Mouse (Mus musculus): ENCODE measurements around the gene Eif2ak4. TPM values are rescaled to one million over a fixed set of nuclear protein-coding genes. Genes with fewer than 3 reads are reported as not detected.

Gene Eif2ak4
- polyA plus RNA-seq, 1 experiment from 2014 or later = 14.8 TPM

DNA sequence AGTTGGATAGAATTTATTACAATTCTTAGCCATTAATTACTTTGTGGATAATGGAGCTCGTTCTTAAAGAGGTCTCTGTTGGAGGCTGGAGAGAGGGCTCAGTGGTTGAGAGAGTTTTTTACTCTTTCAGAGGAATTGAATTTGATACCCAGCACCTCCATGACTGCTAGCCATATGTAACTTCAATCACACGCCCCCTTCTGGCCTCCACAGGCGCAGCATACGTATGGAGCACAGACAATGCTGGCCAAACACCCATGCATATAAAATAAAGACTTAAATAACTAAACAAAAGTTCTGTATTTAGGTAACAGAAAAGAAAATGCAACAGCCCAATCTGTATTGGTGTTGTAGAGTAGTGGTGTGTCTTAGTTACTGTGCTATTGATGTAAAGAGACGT is 43.2 kb downstream of the Eif2ak4 start:
- no peaks in the 10 kb centered on the region for H3K4me1 ChIP-seq (replicated peaks)
- H3K27ac ChIP-seq = no peak overlapping the region
- H3K27me3 ChIP-seq = no peaks in the 10 kb centered on the region
- H3K4me2 ChIP-seq = no peak overlapping the region
- no peak overlapping the region for H3K9ac ChIP-seq (replicated peaks)
- WGBS = 68% methylated on average over 5 of the region's 5 CpGs
- ATAC-seq (ENCODE audit: insufficient number of reproducible peaks, insufficient read depth, low FRiP score, low TSS enrichment, low read depth) = no peak
- no peak overlapping the region for H3K4me3 ChIP-seq (replicated peaks)
- peaks cover 5% of the 10 kb centered on the region; the same call in 1 of the 2 replicates for H3K9me3 ChIP-seq
- H3K36me3 ChIP-seq = peaks cover 87% of the 10 kb centered on the region

DNA sequence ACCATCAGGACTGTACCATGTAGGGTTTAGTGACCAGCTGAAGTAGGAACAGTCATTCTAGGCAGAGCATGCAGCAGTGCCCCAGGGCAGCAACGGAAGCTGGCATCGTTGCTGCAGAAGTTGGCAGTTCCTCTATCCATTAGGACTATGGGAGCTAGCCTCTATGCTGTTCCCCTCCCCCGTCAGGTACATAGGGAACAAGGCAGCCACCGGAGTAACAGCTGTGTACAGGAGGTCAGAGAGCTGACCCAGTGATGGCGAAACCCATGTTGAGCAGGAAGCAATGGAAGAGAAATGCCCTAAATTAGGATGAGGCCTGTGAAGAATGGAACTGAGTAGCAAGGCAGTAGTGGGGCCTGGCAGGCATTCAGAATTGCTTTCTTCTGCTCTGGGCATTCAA is 53.8 kb downstream of the Eif2ak4 start:
- Histone ChIP-seq H3K27me3 (no peaks in the 10 kb centered on the region), H3K4me3 (replicated peaks) (no peak overlapping the region), H3K36me3 (peaks cover 69% of the 10 kb centered on the region), H3K9ac (replicated peaks) (no peak overlapping the region), H3K4me2 (no peak overlapping the region), H3K9me3 (no peaks in the 10 kb centered on the region), H3K4me1 (replicated peaks) (peaks cover 6% of the 10 kb centered on the region; the same call in 1 of the 2 replicates), H3K27ac (no peak overlapping the region)
- 88% methylated on average over 5 of the region's 5 CpGs for WGBS
- ATAC-seq (ENCODE audit: insufficient number of reproducible peaks, insufficient read depth, low FRiP score, low TSS enrichment, low read depth) = no peak

- H3K4me1 ChIP-seq (replicated peaks) = peaks cover 6% of the 10 kb centered on the region; the same call in 1 of the 2 replicates
- no peak overlapping the region for H3K9ac ChIP-seq (replicated peaks)
- H3K9me3 ChIP-seq = no peaks in the 10 kb centered on the region
- H3K27me3 ChIP-seq = no peaks in the 10 kb centered on the region
- no peak overlapping the region for H3K4me2 ChIP-seq
- H3K4me3 ChIP-seq (replicated peaks) = no peak overlapping the region
- 93% methylated on average over 4 of the region's 4 CpGs for WGBS
- no peak for ATAC-seq (ENCODE audit: insufficient number of reproducible peaks, insufficient read depth, low FRiP score, low TSS enrichment, low read depth)
- peaks cover 64% of the 10 kb centered on the region for H3K36me3 ChIP-seq
- no peak overlapping the region for H3K27ac ChIP-seq
Measured at GRCm38 (mm10) chr2:118442723-118443122, 54.3 kb downstream of the Eif2ak4 start.

DNA sequence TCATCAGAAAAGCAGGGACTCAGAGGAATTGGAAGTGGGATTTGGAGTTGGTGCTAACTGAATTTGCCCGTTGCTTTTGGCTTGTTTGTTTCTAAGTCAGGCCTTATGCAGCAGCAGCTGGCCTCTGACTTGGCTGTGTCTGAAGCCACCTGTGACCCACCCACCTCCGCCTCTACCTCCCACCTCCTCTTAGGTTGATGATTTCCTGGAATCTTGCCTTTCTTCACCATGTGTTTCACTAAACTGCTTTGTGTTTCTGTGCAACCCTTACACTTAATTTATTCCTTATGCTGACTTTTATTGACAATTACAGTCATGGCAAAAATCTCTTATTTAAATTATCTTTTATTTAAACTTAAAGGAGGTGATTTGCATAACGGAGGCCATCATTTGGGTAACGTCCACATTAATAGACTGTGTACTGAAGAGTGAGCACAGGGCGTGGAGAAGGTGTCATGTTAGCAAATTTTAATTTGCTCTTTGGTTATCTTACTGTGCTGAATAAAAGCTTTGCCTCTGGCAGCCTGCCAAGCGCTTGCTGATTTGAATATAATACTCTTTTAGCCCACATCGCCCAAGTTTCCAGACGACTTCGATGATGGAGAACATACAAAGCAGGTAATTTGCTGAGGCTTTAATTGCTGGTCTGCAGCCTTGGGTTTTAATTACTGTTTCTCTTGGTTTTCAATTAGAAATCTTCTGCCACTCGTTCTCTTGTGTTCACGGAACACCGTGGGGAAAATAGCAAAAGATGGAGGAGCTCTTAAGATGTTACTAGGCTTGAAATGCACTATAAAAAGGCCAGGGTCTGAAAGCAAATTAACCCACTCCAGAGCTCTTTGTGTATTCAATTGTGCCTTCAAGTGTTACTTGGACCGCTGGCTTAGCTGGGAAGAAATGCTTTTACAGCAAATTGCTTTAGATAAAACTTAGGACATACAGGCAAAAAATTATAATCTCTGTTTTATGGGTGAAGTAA is 57.6 kb downstream of the Eif2ak4 start:
- Histone ChIP-seq H3K9me3 (no peaks in the 10 kb centered on the region), H3K27me3 (no peaks in the 10 kb centered on the region), H3K4me1 (replicated peaks) (peaks cover 6% of the 10 kb centered on the region; the same call in 1 of the 2 replicates), H3K4me3 (replicated peaks) (no peak overlapping the region), H3K27ac (peak overlapping the region; percentile 56), H3K9ac (replicated peaks) (no peak overlapping the region), H3K36me3 (peaks cover 58% of the 10 kb centered on the region), H3K4me2 (no peak overlapping the region)
- no peak for ATAC-seq (ENCODE audit: insufficient number of reproducible peaks, insufficient read depth, low FRiP score, low TSS enrichment, low read depth)
- WGBS = 52% methylated on average over 13 of the region's 13 CpGs

- H3K27me3 ChIP-seq = no peaks in the 10 kb centered on the region
- 88% methylated on average over 12 of the region's 12 CpGs for WGBS
- peaks cover 48% of the 10 kb centered on the region for H3K36me3 ChIP-seq
- no peaks in the 10 kb centered on the region for H3K9me3 ChIP-seq
- H3K9ac ChIP-seq (replicated peaks) = no peak overlapping the region
- no peak for ATAC-seq (ENCODE audit: insufficient number of reproducible peaks, insufficient read depth, low FRiP score, low TSS enrichment, low read depth)
- H3K4me1 ChIP-seq (replicated peaks) = peaks cover 6% of the 10 kb centered on the region; the same call in 1 of the 2 replicates
- no peak overlapping the region for H3K4me2 ChIP-seq
- H3K4me3 ChIP-seq (replicated peaks) = no peak overlapping the region
- no peak overlapping the region for H3K27ac ChIP-seq
Measured at GRCm38 (mm10) chr2:118448181-118448580, 59.8 kb downstream of the Eif2ak4 start.

DNA sequence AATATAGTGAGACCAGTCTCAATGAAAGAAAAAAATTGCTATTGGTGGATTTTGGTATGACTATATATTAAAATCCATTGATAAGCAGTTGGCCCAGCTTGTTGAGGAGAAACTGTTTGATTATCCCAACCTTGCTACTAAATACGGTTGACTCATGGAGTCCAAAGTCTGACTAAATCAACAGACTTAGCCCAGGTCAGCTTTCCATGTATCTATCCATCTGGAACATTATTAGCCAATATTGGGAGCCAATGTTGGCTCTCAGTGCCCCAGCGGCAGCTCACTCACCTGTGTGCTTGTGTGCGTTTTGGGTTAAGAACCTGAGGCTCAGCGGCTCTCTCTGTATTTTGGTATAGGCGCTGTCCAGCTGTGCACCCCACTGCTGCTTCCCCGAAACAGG is 62.6 kb downstream of the Eif2ak4 start:
- peaks cover 43% of the 10 kb centered on the region for H3K36me3 ChIP-seq
- no peak overlapping the region for H3K9ac ChIP-seq (replicated peaks)

GRCm38 (mm10) chr2:118457029-118457428 is 68.6 kb downstream of the Eif2ak4 start:
- ATAC-seq (ENCODE audit: insufficient number of reproducible peaks, insufficient read depth, low FRiP score, low TSS enrichment, low read depth) = no peak
- no peak overlapping the region for H3K27ac ChIP-seq
- no peak overlapping the region for H3K4me2 ChIP-seq
- peaks cover 8% of the 10 kb centered on the region for H3K4me1 ChIP-seq (replicated peaks)
- no peak overlapping the region for H3K4me3 ChIP-seq (replicated peaks)
- WGBS = 91% methylated on average over 3 of the region's 3 CpGs
- H3K27me3 ChIP-seq = no peaks in the 10 kb centered on the region
- no peaks in the 10 kb centered on the region for H3K9me3 ChIP-seq
- H3K9ac ChIP-seq (replicated peaks) = no peak overlapping the region
- peaks cover 54% of the 10 kb centered on the region for H3K36me3 ChIP-seq

More for the DNA sequence above, 62.6 kb downstream of the Eif2ak4 start:
- ATAC-seq (ENCODE audit: insufficient number of reproducible peaks, insufficient read depth, low FRiP score, low TSS enrichment, low read depth) = no peak
- Histone ChIP-seq H3K4me3 (replicated peaks) (no peak overlapping the region), H3K4me2 (no peak overlapping the region), H3K9me3 (no peaks in the 10 kb centered on the region), H3K4me1 (replicated peaks) (peaks cover 4% of the 10 kb centered on the region; the same call in 1 of the 2 replicates), H3K27ac (no peak overlapping the region), H3K27me3 (no peaks in the 10 kb centered on the region)
- 90% methylated on average over 6 of the region's 6 CpGs for WGBS

GRCm38 (mm10) chr2:118457463-118458261 is 69.2 kb downstream of the Eif2ak4 start:
- H3K9ac ChIP-seq (replicated peaks) = no peak overlapping the region
- H3K27ac ChIP-seq = no peak overlapping the region
- H3K27me3 ChIP-seq = no peaks in the 10 kb centered on the region
- H3K4me1 ChIP-seq (replicated peaks) = peaks cover 8% of the 10 kb centered on the region
- H3K9me3 ChIP-seq = no peaks in the 10 kb centered on the region
- no peak for ATAC-seq (ENCODE audit: insufficient number of reproducible peaks, insufficient read depth, low FRiP score, low TSS enrichment, low read depth)
- no peak overlapping the region for H3K4me3 ChIP-seq (replicated peaks)
- H3K4me2 ChIP-seq = no peak overlapping the region
- 86% methylated on average over 13 of the region's 13 CpGs for WGBS
- peaks cover 60% of the 10 kb centered on the region for H3K36me3 ChIP-seq

- Histone ChIP-seq H3K4me3 (replicated peaks) (no peak overlapping the region), H3K27ac (no peak overlapping the region), H3K36me3 (peaks cover 81% of the 10 kb centered on the region), H3K27me3 (no peaks in the 10 kb centered on the region), H3K9me3 (no peaks in the 10 kb centered on the region), H3K4me1 (replicated peaks) (peaks cover 8% of the 10 kb centered on the region), H3K9ac (replicated peaks) (no peak overlapping the region), H3K4me2 (no peak overlapping the region)
- ATAC-seq (ENCODE audit: insufficient number of reproducible peaks, insufficient read depth, low FRiP score, low TSS enrichment, low read depth) = no peak
- 59% methylated on average over 16 of the region's 16 CpGs for WGBS
Measured at GRCm38 (mm10) chr2:118461480-118462165, 73.2 kb downstream of the Eif2ak4 start.

DNA sequence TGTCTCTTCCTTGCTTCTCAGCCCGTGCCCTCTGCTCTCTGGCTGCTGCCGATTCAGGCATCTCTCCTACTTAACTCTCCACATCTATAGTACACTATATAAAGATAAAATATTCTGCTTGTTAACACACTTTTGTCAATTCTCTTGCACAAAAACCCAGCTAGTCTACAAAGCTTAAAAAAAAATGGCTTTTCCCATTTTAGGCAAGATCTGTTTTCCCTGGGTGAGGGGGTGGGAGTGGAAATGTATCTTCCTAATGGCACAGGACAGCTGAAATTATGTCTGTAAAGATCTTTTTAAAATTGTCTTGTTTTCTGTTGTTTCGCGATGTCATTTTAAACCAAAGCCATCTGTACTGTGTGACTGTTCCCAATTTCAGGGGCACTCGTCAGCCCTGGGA is 75.1 kb downstream of the Eif2ak4 start:
- ATAC-seq (ENCODE audit: insufficient number of reproducible peaks, insufficient read depth, low FRiP score, low TSS enrichment, low read depth) = no peak
- Histone ChIP-seq H3K4me2 (no peak overlapping the region), H3K27me3 (no peaks in the 10 kb centered on the region), H3K9ac (replicated peaks) (no peak overlapping the region), H3K4me1 (replicated peaks) (peaks cover 8% of the 10 kb centered on the region), H3K9me3 (no peaks in the 10 kb centered on the region), H3K27ac (no peak overlapping the region), H3K4me3 (replicated peaks) (no peak overlapping the region), H3K36me3 (peaks cover 85% of the 10 kb centered on the region)
- WGBS = 67% methylated on average over 5 of the region's 5 CpGs

DNA sequence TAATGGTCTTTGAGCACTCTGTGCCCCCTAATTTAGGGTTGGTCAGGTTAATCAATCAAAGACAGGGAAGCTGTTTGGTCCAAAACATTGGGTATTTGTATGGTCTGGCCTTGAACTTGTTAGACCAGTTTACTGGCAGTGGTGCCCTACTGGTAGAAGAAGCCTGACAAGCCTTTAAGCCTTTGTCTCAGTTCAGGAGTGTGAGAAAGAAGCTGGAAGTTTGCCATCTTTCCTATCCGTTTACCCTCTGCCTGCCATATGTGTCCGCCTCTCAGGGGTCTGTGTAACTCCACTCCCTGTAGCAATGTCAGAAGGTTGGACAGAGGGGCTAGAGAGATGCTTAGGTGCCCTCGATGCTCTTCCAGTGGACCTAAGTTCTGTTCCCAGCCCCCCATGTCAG is 76.0 kb downstream of the Eif2ak4 start:
- ATAC-seq (ENCODE audit: insufficient number of reproducible peaks, insufficient read depth, low FRiP score, low TSS enrichment, low read depth) = no peak
- H3K4me3 ChIP-seq (replicated peaks) = no peak overlapping the region
- peaks cover 8% of the 10 kb centered on the region for H3K4me1 ChIP-seq (replicated peaks)
- WGBS = 83% methylated on average over 3 of the region's 3 CpGs
- no peak overlapping the region for H3K27ac ChIP-seq
- H3K36me3 ChIP-seq = peaks cover 89% of the 10 kb centered on the region
- H3K9me3 ChIP-seq = no peaks in the 10 kb centered on the region
- no peak overlapping the region for H3K4me2 ChIP-seq
- H3K9ac ChIP-seq (replicated peaks) = no peak overlapping the region
- H3K27me3 ChIP-seq = no peaks in the 10 kb centered on the region

All from limb, embryonic 12.5 days (tissue).